Mouse (Mus musculus) heart, postnatal 25 days (tissue): ENCODE results near the gene Lama2. TPM values are rescaled to one million over a fixed set of nuclear protein-coding genes. Genes with fewer than 3 reads are reported as not detected.

Experiments
- DNase-seq: peaks from one replicate; pipeline ENCODE4 v3.0.0; 2022; ENCODE audit warnings: low spot score
- intact Hi-C: fragments of 180-260 bp; cut with DNase I; formaldehyde crosslinking; loops from one replicate; pipeline ENCODE4 v1.15.1; 2025
- total RNA-seq, 2 experiments: library from RNA; stranded (reverse); gene quantifications; 2 replicates each; pipeline ENCODE4 v1.2.3; 2021

Gene Lama2
- total RNA-seq, 2 experiments from 2014 or later = 126 to 153 TPM

GRCm38 (mm10) chr10:27390753-27391152, 228.8 kb downstream of the Lama2 start:
- DNase-seq = no peak
- intact Hi-C loops = no loop called here

DNA sequence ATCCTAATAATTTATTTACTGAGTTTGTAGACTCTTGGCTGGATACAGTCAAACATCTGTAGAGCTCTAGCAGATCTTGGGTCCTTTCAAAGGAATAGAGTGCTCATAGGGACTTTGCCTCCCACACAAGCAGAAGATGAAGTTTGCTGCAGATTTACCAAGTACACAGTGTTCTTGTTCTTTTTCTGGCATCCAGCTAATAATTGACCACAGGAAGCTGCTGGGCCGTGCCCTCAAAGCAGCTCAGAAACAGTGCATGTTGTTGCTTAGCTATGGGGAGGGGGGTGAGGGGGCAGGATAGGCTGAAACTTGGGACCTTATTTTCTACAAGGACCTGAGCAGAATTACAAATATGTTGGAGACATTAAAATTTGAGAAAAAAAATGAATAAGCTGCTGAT, 232.0 kb downstream of the Lama2 start:
- DNase-seq = peak; percentile 38
- intact Hi-C loops = no loop called here

DNA sequence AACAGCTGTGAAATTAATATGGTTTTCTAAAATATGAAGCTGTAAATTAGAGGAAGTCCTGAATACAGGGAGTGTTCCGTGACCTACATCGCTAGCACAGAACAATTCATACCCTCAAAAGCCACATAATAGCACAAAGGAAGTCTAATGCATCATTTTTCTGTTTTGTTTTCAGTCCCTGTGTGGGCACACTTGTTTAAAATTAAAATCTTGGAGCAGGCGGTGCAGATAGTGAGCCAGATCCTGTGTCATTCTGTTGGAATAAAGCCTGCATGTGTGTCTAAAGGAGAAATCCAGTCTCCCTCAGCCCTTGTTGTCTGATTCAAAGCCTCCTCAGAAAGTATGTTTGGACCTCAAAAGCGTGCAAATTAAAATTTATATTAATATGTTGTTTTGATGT, 234.9 kb downstream of the Lama2 start:
- intact Hi-C loops = no loop called here
- DNase-seq = peak; percentile 19

- intact Hi-C loops = no loop called here
- no peak for DNase-seq
Observed at GRCm38 (mm10) chr10:27382887-27383609, 236.5 kb downstream of the Lama2 start.

DNA sequence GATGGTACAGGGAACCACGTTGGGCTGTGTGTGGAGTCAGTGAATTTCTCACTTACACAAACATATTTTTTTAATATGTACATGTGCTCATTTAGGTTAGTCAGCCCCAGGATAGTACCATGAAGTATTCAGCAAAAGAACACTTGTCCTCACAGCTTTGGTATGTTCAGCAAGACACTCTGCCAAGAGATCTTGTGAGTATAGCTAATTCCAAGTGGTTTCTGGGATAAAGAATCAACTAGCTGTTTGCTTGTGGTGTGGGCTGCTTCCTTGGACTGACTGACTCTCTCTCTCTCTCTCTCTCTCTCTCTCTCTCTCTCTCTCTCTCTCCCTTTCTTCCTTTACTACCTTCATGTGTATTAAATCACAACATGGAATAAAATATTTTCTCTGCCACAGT, 241.3 kb downstream of the Lama2 start:
- no peak for DNase-seq
- intact Hi-C loops = no loop called here

DNA sequence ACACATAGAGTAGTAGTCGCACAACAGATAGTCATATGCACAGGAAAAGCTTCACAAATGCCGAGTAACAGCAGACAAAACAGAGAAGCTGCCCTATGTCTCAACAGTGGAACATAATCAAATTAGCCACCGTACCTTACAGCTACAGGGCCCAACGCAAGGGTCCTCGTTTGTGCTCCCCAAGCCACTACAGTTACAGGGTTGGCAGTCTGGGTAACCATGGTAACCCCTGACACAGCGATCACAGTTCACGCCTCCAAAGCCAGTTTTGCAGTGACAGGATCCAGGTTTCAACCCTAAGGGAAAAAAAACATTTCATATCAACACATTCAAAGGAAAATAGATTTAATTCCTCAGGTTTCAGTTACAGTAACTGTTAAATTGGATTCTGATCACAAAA, 275.3 kb downstream of the Lama2 start:
- intact Hi-C loops = no loop called here
- no peak for DNase-seq

- intact Hi-C loops = no loop called here
- DNase-seq = no peak
Observed at GRCm38 (mm10) chr10:27322410-27322990, 297.1 kb downstream of the Lama2 start.

- intact Hi-C loops = no loop called here
Observed at GRCm38 (mm10) chr10:27307444-27307843, 312.1 kb downstream of the Lama2 start.

GRCm38 (mm10) chr10:27305301-27305700, 314.3 kb downstream of the Lama2 start:
- intact Hi-C loops = no loop called here
- no peak for DNase-seq

More at GRCm38 (mm10) chr10:27307444-27307843, 312.1 kb downstream of the Lama2 start:
- DNase-seq = no peak

DNA sequence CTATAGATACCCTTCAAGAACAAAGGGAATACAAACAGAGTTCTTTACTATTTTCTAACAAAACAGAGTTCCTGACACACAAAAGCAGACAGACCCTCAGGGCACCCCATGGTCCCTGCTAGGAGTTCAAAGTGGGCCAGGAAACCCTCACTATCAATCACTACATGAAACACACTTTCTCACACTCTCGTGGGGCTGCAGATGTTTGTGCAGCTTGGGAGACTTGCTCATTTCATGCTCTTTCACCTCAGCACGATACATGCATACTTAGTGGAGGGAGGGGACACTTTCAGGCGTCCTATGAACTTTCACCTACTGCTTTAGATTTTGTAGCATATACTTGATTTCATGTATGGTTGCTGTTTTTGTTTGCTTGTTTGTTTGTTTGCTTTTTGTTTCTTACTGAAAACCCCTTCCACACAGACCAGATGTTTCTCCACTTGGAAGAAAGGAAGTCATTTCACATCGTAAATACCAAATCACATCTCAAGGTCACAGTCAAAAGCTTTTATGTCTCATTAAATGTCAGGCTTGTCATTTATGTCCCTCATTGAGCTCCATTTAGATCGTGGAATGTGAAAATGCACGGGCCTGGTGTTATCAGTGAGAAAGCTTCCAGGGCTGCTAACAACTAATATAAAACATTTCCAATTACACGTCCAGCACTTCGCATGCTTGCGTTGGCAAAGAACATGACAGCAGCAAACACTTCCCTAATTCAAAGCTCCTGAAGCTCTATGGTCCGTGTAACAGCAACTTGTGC, 334.3 kb downstream of the Lama2 start:
- intact Hi-C loops = no loop called here
- no peak for DNase-seq

GRCm38 (mm10) chr10:27267432-27267831, 352.1 kb downstream of the Lama2 start:
- no peak for DNase-seq
- intact Hi-C loops = no loop called here

DNA sequence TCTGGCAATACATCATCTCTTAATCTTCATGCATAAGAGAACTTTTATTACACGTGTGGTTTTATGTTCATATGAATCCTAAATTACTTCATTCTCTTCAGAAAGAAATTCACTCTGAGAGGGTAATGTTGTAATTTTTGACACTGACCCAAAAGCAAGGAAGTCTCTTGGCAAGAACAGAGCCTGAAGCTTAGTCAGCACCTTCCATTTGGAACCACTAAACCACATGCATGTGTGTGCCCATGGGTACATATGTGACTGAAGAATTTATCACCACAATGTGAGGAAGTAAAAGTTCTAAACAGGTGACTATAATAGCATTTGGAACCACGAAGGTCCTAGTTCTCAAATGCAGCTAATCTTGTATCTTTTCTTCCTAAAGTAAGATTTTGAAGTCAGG, 353.7 kb downstream of the Lama2 start:
- no peak for DNase-seq
- intact Hi-C loops = no loop called here

DNA sequence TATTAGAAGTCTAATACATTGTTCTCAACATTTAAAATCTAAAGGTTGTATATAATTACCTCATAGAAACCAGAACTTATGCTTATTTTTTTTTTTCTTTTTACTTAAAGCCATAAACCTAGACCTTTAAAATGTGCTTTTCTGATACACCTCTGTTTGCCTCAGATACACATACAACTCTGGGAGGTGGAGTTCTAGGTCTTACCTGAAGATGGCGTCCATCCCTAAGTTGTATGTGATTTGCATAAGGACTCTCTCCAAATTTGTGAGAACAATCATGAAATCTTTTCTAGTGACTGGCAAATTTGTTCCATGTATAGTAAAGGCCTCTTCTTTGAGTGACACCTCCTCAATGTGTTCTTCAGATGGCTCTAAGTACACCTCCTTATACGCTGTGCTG, 354.8 kb downstream of the Lama2 start:
- DNase-seq = no peak
- intact Hi-C loops = no loop called here

- DNase-seq = no peak
- intact Hi-C loops = no loop called here
Observed at GRCm38 (mm10) chr10:27249741-27250140, 369.8 kb downstream of the Lama2 start.

- intact Hi-C loops = no loop called here
- no peak for DNase-seq
Observed at GRCm38 (mm10) chr10:27234755-27235154, 384.8 kb downstream of the Lama2 start.

GRCm38 (mm10) chr10:27233577-27233976, 386.0 kb downstream of the Lama2 start:
- no peak for DNase-seq
- intact Hi-C loops = no loop called here

DNA sequence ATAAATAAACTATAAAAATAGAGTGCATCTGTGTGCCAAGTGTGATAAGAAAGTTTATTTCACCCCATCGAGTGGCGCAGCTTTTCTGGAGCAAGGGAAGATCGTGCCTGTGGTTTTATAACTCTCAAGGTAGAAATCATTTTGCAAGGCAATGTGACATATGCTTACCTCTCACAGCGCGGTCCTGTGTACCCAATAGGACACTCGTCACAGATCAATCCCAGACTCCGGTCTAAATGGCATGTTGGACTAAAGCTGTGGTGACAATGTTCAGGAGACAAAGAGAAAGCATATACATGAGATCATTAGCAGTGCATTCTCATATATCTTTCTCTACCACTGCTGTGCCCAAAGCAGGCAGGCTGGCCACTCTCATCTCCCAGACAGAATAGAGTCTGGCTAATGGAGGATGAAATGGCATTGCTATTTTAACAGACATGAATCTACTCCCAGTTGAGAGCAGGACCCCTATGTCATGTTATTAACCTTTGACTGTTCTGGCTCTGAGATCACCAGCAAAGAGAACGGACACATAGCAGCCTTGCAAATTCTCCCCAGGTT, 395.7 kb downstream of the Lama2 start:
- no peak for DNase-seq
- intact Hi-C loops = no loop called here

DNA sequence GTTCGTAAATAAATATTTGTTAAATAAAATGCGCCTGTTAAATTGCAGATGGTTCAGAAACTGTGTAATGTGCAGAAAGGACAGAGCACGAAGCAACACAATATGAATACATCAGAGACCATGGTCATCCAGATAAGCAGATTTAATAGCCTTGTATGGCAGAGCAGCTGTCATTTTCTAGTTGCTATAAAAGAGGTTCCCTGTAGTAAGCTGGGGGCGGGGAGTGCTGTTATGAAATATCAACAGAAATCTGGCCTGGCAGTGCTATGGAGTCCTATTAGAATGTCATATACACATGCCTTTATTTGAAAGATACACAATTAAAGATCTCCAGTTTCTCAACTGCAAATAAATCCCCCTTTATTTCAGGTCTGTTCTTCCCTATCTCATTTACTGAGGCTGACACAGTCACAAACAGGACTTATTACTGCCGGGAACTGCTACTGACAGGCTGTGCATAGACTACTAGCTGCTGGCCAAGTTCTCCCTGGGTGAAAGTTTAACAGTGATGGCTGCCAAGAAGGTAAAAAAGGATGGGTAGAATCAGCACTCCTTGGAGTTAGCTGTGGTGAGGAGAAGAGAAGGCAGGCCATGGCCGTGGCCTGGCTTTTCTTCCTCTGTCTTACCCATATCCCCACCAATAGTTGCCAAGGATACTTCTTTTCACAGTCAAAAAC, 396.8 kb downstream of the Lama2 start:
- DNase-seq = no peak
- intact Hi-C loops = no loop called here

DNA sequence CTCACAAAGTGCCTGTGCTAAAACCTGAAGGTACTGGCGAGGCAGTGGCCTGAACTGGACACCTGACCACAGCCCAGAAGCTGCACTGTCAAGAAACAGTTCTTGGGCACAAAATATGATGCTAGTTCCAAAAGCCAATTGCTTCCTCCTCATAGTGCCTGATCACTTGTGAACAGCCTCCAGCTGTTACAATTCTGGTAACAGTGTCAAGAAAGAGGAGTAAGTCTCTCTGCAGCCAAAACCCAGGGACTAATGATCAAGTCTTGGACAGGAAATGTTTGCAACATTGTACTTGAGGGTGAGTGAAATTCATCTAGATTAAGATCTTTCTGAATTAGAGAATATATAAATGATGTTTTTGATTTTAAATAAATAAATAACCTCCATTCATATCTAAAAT, 399.9 kb downstream of the Lama2 start:
- no peak for DNase-seq
- intact Hi-C loops = no loop called here

- intact Hi-C loops = no loop called here
- DNase-seq = no peak
Observed at GRCm38 (mm10) chr10:27207320-27207719, 412.2 kb downstream of the Lama2 start.
